Mouse (Mus musculus): ENCODE data around the gene Mrps7. TPM values are rescaled to one million over a fixed set of nuclear protein-coding genes. Genes with fewer than 3 reads are reported as not detected.

Mrps7 gene
- polyA plus RNA-seq, 1 experiment from 2014 or later: 79.2 TPM

Other genes starting within 250 kb of the Mrps7 start
- 6.8 and 7.0 TPM in 2 replicates for gene Hid1, start 236.2 kb upstream of the Mrps7 start, polyA plus RNA-seq (2015; fragmentation: Nextera tagmentation; extraction: Ambion mirVana)
- gene Cdr2l, start 222.0 kb upstream of the Mrps7 start, polyA plus RNA-seq (2015; fragmentation: Nextera tagmentation; extraction: Ambion mirVana): 6.7 and 7.4 TPM in 2 replicates
- gene Mrpl58, start 200.2 kb upstream of the Mrps7 start, polyA plus RNA-seq (2015; fragmentation: Nextera tagmentation; extraction: Ambion mirVana): 173 and 184 TPM in 2 replicates
- gene Atp5h, start 184.0 kb upstream of the Mrps7 start, polyA plus RNA-seq (2015; fragmentation: Nextera tagmentation; extraction: Ambion mirVana): 1,581 and 1,838 TPM in 2 replicates
- gene Kctd2, start 183.8 kb upstream of the Mrps7 start, polyA plus RNA-seq (2015; fragmentation: Nextera tagmentation; extraction: Ambion mirVana): 8.8 and 12.1 TPM in 2 replicates
- 0.07 and 0.19 TPM in 2 replicates for gene Trim80, start 163.4 kb upstream of the Mrps7 start, polyA plus RNA-seq (2015; fragmentation: Nextera tagmentation; extraction: Ambion mirVana)
- 0.10 and 0.21 TPM in 2 replicates for gene Slc16a5, start 141.5 kb upstream of the Mrps7 start, polyA plus RNA-seq (2015; fragmentation: Nextera tagmentation; extraction: Ambion mirVana)
- gene Armc7, start 128.3 kb upstream of the Mrps7 start, polyA plus RNA-seq (2015; fragmentation: Nextera tagmentation; extraction: Ambion mirVana): 6.6 and 6.9 TPM in 2 replicates
- 57.0 and 59.4 TPM in 2 replicates for gene Nt5c, start 112.1 kb upstream of the Mrps7 start, polyA plus RNA-seq (2015; fragmentation: Nextera tagmentation; extraction: Ambion mirVana)
- 432 and 502 TPM in 2 replicates for gene Jpt1, start 89.5 kb upstream of the Mrps7 start, polyA plus RNA-seq (2015; fragmentation: Nextera tagmentation; extraction: Ambion mirVana)
- gene Sumo2, start 67.6 kb upstream of the Mrps7 start, polyA plus RNA-seq (2015; fragmentation: Nextera tagmentation; extraction: Ambion mirVana): 606 and 657 TPM in 2 replicates
- gene Nup85, start 39.5 kb upstream of the Mrps7 start, polyA plus RNA-seq (2015; fragmentation: Nextera tagmentation; extraction: Ambion mirVana): 111 and 113 TPM in 2 replicates
- 14.0 and 14.9 TPM in 2 replicates for gene Gga3, start 126 bp downstream of the Mrps7 start, polyA plus RNA-seq (2015; fragmentation: Nextera tagmentation; extraction: Ambion mirVana)
- 23.1 and 24.6 TPM in 2 replicates for gene Mif4gd, start 9.0 kb downstream of the Mrps7 start, polyA plus RNA-seq (2015; fragmentation: Nextera tagmentation; extraction: Ambion mirVana)
- gene Slc25a19, start 24.4 kb downstream of the Mrps7 start, polyA plus RNA-seq (2015; fragmentation: Nextera tagmentation; extraction: Ambion mirVana): 36.4 and 37.2 TPM in 2 replicates
- gene Grb2, start 104.7 kb downstream of the Mrps7 start, polyA plus RNA-seq (2015; fragmentation: Nextera tagmentation; extraction: Ambion mirVana): 86.6 and 90.0 TPM in 2 replicates
- 34.3 and 39.4 TPM in 2 replicates for gene Tmem94, start 161.5 kb downstream of the Mrps7 start, polyA plus RNA-seq (2015; fragmentation: Nextera tagmentation; extraction: Ambion mirVana)
- gene Caskin2, start 209.7 kb downstream of the Mrps7 start, polyA plus RNA-seq (2015; fragmentation: Nextera tagmentation; extraction: Ambion mirVana): 20.0 and 20.1 TPM in 2 replicates
- gene Tsen54, start 210.8 kb downstream of the Mrps7 start, polyA plus RNA-seq (2015; fragmentation: Nextera tagmentation; extraction: Ambion mirVana): 24.4 and 27.5 TPM in 2 replicates
- gene Llgl2, start 220.1 kb downstream of the Mrps7 start, polyA plus RNA-seq (2015; fragmentation: Nextera tagmentation; extraction: Ambion mirVana): 18.9 and 19.0 TPM in 2 replicates